Mouse (Mus musculus): ENCODE measurements around the gene Cox8b.
"Not testable (repeated sequence)": the region's sequence is repeated elsewhere in the genome, so short reads cannot be mapped to it uniquely, and the experiment has no call there.

Cox8b gene

DNA sequence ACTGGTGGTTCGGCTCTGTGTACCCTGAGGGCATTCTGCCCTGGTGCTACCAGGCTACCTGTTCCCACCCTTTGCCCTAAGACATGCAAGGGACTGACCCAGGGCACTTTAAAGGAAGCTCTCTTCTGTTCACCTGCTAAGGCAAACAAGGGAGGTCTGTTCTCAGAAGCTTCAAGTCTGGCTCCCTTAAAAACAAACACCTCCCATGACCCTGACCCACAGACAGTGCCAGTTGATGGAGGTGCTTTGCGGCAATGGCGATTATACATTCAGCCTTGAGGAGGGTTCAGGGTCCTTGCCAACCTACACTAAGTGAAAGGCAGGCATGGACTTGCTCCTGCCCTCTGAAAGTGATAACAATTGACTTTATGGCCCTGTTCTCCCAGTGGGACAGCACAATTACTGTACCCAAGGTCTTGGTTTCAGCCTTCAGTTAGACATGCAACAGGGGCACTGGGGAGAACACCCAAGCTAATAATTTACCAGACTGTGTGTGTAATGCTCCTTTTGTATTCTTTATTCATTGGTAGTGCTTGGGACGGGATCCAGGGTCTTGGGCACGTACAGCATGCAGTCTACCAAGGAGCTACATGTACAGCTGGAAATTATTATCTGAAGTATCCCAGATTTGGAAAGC lies 12.7 kb upstream of the Cox8b start:
- DNase-seq (ENCODE audit: low spot score): no peak

- no peak for DNase-seq (ENCODE audit: low spot score)
Observed at GRCm38 (mm10) chr7:140912293-140912692, 12.0 kb upstream of the Cox8b start.

DNA sequence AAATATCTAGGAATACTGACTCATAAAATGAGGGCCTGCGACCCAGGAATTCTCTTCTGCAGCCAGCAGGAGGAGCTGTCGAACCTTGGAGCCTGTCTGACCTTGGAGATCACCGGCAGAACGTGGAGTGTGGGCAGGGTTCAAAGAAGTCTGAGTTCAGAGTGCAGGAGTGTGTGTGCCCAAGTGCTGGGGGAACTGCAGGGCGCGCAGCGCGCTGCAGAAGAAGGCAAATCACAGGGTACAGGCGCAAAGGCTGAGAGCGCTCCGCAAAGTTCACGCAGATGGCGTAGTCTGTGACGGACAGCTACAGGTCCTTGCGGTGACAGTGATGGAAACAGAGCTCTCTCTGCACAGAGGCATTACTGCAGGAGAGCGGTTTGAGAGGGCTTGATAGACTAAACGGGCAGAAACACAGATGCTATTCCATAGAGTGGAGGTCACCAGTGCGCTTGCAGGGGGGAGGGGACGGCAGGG lies 8.4 kb upstream of the Cox8b start:
- DNase-seq (ENCODE audit: low spot score): peak; percentile 64

DNA sequence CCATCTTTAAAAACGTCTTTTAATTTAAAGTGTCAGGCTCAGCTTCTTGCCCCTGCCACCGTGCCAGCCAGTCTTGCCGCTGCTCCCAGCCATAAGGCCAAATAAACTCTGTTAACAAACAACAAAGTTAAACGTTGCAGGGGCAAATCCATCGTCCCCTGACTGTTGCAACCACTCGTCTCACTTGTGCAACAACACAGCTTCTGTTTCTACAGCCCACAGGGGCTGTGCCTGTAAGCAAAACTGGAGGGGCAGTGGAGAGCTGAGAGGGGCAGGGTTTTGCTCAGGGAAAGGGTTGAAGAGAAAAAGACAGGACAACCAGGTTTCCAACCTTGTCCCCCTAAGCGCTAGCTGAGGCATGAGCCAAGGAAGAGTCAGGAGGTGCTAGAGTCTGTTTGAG lies 7.9 kb upstream of the Cox8b start:
- no peak for DNase-seq (ENCODE audit: low spot score)

DNA sequence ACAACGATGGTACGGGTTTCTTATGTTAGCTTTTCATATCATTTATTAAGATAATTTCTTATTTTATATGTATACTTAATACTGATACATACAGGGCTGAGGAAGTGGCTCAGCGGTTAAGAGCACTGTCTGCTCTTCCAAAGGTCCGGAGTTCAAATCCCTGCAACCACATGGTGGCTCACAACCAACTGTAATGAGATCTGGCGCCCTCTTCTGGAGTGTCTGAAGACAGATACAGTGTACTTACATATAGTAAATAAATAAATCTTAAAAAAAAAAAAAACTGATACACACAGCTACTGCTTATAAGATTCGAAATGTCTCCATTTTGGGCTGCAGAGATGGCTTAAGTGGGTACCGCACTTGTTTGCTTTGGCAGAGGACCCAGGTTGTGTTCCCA lies 7.5 kb upstream of the Cox8b start:
- no peak for DNase-seq (ENCODE audit: low spot score)

- DNase-seq (ENCODE audit: low spot score): peak; percentile 35
Observed at GRCm38 (mm10) chr7:140907131-140907530, 6.9 kb upstream of the Cox8b start.

GRCm38 (mm10) chr7:140905642-140906081 lies 5.4 kb upstream of the Cox8b start:
- DNase-seq (ENCODE audit: low spot score): no peak

DNA sequence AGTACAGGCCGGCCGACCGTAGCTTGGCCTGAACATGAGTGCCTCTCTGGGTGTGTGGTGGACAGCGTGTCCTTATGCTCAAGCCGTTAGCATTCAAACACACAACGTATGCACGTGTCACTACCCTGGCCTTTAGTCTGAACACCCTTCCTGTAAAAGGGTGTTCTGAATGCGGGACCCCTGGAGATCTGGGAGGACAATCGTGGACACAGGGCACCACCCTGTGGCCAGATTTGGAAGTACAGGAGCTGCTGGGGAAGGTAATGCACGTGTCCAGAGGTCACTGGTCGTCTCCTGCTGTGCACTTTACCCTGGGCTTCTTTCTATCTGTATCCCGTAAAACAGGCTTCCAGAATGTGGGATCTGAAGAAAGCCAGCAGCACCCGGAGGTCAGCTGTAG lies 3.0 kb upstream of the Cox8b start:
- peak; percentile 34 for DNase-seq (ENCODE audit: low spot score)

GRCm38 (mm10) chr7:140902036-140902875 lies 2.0 kb upstream of the Cox8b start:
- no peak for DNase-seq (ENCODE audit: low spot score)

DNA sequence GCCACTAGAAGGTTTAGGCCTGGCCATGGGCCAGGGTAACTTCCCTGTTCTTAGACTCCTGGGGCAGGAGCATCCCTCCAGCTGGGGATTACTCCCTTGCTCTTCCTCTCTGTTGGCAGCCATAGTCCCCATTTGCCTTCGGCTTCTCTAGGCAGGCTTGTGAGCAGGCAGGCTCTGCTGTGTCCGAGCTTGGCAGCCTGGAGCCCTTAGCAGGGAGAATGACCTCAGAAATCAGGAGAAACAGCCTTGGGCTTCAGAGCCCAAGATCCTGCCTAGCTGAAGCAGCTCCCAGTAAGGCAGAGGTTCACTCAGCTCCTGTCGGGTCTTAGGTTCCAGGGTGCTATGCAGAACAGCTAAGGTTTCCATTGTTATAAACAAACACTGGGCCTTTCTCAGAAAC lies 1.1 kb downstream of the Cox8b start:
- no peak for DNase-seq (ENCODE audit: low spot score)

- DNase-seq (ENCODE audit: low spot score): no peak
Observed at GRCm38 (mm10) chr7:140897863-140898262, 2.4 kb downstream of the Cox8b start.

DNA sequence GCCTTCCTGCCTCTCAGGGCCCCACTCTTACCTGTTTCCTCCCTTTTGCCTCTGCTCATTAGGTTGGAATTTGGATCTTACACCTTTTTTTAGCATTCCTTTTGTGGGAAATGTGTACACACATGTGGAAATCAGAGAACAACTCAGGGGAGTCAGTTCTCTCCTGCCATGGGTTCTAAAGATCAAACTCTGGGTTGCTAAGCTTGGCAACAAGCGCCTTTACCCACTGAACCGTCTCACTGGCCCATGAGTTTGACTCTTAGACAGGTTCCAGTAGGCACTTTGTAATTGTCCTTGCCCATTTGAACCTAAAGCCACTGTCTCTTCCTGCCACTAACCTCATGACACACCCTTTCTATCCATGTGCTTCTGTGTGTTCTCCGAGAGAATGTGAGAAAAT lies 5.6 kb downstream of the Cox8b start:
- DNase-seq (ENCODE audit: low spot score): no peak

DNA sequence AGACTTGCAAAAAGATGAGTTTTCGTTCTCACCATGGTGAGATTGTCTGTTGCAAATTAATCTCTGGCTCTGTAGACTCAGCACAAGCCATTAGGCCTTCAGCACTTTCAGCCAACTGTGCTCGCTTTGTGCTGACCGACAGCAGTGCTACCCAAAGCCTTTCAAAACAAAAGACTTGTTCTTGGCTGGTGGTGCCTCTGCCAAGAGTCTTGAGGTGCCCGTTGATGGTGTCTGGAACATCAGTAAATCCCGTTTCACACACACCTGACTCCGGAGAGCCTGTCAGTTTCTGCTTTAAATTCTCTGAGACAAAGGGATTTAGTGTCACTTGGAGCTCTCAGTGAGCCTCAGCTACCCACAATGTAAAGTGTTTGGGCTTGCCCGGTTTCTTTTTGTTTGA lies 6.2 kb downstream of the Cox8b start:
- no peak for DNase-seq (ENCODE audit: low spot score)

- DNase-seq (ENCODE audit: low spot score): not testable (repeated sequence)
Observed at GRCm38 (mm10) chr7:140890636-140891035, 9.6 kb downstream of the Cox8b start.

GRCm38 (mm10) chr7:140882469-140882803 lies 17.8 kb downstream of the Cox8b start:
- no peak for DNase-seq (ENCODE audit: low spot score)

GRCm38 (mm10) chr7:140881696-140882468 lies 18.4 kb downstream of the Cox8b start, which contains the start of the genes Psmd13 and Sirt3:
Psmd13 (plus strand) TSS chr7:140881968.
Sirt3 (minus strand) TSS chr7:140882309.
- DNase-seq (ENCODE audit: low spot score): peak; percentile 88

DNA sequence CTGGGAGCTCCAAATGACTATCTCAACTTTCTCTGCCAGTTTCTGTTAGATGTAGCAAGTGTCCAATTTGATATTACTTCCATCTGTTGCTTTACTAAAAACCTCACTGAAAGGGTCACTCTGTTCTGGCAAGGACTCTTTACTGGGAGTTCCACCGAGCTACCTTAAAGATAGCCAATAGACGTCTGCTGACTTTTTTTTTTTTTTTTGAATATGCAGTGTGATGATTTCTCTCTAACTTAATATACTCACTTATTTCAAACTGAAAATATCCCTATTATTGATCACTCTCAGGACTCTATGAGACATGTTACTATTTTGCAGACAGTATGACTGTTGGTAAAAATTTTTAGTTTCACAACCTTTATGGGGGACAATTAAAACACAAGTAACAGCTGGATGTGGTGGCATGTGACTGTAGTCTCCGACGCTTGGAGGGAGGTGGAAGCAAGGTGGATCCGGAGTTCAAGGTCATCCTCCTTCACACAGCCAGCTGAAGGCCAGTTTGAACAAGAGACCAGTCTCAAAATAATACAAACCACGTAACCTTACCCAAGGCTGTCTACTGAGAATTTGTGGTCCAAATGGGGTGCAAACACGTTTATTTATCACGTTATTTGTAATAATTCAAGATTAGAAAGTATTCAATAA lies 19.3 kb downstream of the Cox8b start:
- no peak for DNase-seq (ENCODE audit: low spot score)

- no peak for DNase-seq (ENCODE audit: low spot score)
Observed at GRCm38 (mm10) chr7:140880419-140880818, 19.8 kb downstream of the Cox8b start.

- DNase-seq (ENCODE audit: low spot score): no peak
Observed at GRCm38 (mm10) chr7:140879355-140879754, 20.9 kb downstream of the Cox8b start.

- DNase-seq (ENCODE audit: low spot score): no peak
Observed at GRCm38 (mm10) chr7:140877364-140877763, 22.9 kb downstream of the Cox8b start.

GRCm38 (mm10) chr7:140874224-140874623 lies 26.0 kb downstream of the Cox8b start:
- DNase-seq (ENCODE audit: low spot score): no peak

GRCm38 (mm10) chr7:140864761-140865160 lies 35.5 kb downstream of the Cox8b start:
- DNase-seq (ENCODE audit: low spot score): no peak

All from ovary, adult 18-20 months (tissue).